Mouse (Mus musculus) large intestine, adult 2 months (tissue): ENCODE results near the gene Zfhx3. TPM values are rescaled to one million over a fixed set of nuclear protein-coding genes. Genes with fewer than 3 reads are reported as not detected.

Source experiments
- DNase-seq: peaks from one replicate; pipeline ENCODE4 v3.0.0-alpha.2; 2012; ENCODE audit warnings: low read depth, low spot score
- WGBS: fragments of 180-500 bp; shearing (Covaris S2); methylation state at CpG from one replicate; pipeline ENCODE4 v1.1.7; 2018; 5-methylcytosine and 5-hydroxymethylcytosine counted together
- polyA plus RNA-seq: library from polyadenylated mRNA; depleted of rRNA; stranded (reverse); fragments of >200 nt; gene quantifications from 2 replicates; pipeline ENCODE4 v1.2.3, GENCODE M21; 2012

The Zfhx3 gene
- polyA plus RNA-seq, 1 experiment = 0.95 TPM

DNA sequence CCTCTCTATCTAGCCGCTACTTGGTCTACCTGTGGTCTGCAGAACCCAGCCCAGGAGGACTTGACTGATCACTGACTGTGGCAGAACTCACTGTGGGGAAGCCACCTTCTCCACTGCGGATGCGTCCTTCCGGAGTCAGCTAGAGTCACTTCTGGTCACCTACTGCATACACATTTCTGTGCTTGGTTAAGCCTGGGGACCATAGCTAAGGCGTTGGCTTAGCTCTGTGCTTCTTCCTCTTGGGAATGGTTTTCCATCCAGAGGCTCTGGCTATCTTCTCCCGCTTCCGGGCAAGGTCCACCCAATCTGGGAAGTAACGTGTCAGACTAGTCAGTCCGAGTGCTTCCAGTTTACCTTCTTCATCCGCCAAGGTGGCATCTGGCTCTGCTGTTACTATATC, 56.4 kb downstream of the Zfhx3 start:
- WGBS = 76% methylated on average over 10 of the region's 10 CpGs
- no peak for DNase-seq

DNA sequence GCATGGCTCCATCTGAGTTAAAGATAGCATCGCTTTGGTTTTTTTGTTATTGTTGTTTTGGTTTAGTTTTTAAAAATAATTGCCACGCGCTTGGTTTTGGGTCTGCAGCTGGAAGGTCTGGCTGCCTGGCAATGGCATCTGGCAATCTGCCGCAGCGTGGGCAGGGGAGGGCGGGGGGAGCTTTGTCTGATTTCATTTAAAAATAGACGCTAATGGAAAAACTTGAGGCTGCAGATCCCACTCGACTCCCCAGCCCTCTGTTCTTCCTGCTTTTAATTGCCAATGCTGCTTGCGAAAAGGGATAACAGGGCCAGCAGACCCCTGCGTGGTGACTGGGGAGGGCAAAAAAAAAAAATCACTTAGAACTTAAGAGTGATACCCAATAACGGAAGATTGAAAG, 69.1 kb downstream of the Zfhx3 start:
- WGBS = 82% methylated on average over 11 of the region's 11 CpGs
- no peak for DNase-seq

DNA sequence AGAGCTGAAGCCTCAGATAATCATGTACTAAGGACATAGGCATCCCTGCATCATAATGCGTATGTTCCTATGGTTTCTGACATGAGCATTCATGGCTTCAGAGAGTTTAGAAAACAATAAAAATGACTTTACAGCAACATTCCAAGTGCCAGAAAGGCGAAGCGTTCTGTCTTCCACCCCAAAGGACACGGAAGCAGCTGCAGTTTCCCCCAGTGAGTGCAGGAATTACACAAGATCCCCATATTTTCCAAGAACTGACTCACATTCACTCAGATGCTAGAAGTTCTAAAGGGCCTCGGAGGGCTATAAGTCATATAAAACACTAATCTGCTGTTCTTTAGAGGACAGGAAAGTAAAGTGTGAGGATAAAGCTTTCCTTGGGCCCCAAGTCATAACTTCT, 75.3 kb downstream of the Zfhx3 start:
- no peak for DNase-seq
- 71% methylated on average over 5 of the region's 5 CpGs for WGBS

DNA sequence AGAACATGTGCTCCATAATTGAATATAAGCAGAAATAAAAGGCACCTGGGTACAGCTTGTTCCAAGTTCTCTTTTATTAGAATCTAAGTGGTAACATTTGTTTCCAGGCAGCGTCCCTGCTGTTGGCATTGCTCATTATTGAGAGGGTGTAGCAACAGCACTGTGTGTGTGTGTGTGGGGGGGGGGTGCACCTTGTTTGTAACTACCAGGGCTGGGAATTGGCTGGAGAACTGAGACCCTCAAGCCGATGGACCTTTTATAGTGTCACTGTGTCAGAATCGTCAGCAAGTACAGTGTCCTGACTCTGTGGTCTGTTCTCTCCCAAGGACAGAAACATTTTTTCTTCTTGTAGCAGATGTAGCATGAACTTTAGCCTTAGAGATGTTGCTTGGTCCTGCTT, 77.2 kb downstream of the Zfhx3 start:
- WGBS = 81% methylated on average over 3 of the region's 3 CpGs
- DNase-seq = no peak

DNA sequence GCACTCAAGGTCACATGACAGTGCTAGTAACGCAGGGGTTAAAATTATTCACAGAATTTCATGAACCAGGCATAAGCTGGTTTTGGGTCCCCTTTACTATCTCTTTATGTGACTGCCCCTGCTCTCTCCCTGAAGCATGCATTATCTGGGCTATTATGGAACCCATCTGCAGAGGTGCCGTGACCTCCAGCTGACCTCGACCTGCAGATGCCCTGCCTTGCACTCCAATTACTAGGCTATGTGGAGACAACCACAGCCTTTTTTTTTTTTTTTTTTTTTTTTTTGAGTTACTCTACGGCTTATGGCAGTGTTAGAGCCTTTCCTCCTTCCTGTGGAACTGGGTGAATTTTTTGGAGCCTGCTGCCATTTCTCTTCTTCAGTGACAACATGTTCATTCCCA, 80.0 kb downstream of the Zfhx3 start:
- WGBS = 60% methylated on average over 4 of the region's 4 CpGs
- no peak for DNase-seq

- WGBS = 72% methylated on average over 4 of the region's 4 CpGs
- no peak for DNase-seq
Measured at GRCm38 (mm10) chr8:108024331-108024730, 81.9 kb downstream of the Zfhx3 start.

GRCm38 (mm10) chr8:108025249-108025648, 82.8 kb downstream of the Zfhx3 start:
- WGBS = 90% methylated on average over 2 of the region's 2 CpGs
- DNase-seq = no peak

GRCm38 (mm10) chr8:108026557-108027440, 84.4 kb downstream of the Zfhx3 start:
- 72% methylated on average over 11 of the region's 11 CpGs for WGBS
- no peak for DNase-seq

DNA sequence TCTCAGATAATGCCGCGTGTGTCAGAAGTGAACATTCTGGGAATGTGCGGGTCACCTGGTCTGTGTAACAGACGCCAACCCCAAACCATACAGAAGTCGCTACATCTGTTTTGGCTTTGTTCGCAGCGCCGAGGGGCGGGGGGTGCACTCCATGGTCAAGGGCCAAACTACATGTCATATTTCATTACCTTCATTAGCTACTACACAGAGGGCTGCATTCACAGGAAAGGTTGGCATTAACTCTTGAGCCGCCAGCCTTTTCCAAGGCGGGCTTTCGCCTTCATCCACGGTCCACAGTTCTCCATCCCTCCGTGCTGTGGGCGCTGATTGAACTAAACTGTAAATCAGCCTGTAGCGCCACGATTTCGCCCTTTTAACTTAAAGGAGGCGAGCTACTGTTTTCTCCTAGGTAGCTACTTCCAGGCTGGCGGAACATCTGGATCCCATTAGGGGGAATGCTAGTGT, 85.1 kb downstream of the Zfhx3 start:
- WGBS = 45% methylated on average over 20 of the region's 20 CpGs
- no peak for DNase-seq

DNA sequence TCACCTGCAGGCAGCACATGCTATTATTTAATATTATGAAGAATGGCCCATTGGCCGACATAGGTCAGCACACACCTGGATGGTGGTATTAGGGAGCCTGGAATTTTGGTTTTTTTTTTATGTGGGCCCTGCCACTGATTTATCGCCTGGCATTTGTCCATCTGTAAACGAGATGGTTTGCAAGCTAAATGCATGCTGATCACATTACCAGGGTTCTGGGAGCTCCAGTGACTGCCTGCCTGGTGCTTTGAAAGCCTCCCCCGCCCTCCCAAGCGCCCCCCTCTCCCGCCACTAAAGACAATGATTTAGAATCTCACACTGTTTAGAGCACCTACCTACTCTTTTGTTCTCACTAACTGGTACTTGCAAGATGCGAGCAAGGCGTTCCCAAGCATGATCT, 86.0 kb downstream of the Zfhx3 start:
- no peak for DNase-seq
- 60% methylated on average over 8 of the region's 8 CpGs for WGBS

GRCm38 (mm10) chr8:108031159-108031558, 88.7 kb downstream of the Zfhx3 start:
- DNase-seq = no peak
- 76% methylated on average over 3 of the region's 3 CpGs for WGBS

DNA sequence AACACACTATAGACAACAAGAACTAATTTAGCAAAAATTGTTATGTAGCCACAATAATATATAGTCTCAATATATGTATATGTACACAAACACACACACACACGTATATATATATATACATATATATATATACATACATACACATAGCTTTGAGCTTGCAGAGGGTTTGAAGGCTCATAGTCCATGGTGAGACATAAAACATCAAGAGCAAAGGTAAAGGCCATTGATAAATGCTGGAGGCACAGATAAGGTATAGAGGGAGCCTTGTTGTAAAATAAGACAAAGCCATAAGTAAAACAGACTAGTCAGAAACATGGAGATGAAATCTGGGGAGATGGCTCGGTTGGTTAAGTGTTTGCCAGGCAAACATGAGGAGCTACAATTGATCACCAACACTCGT, 91.6 kb downstream of the Zfhx3 start:
- 47% methylated on average over 3 of the region's 3 CpGs for WGBS
- DNase-seq = no peak

DNA sequence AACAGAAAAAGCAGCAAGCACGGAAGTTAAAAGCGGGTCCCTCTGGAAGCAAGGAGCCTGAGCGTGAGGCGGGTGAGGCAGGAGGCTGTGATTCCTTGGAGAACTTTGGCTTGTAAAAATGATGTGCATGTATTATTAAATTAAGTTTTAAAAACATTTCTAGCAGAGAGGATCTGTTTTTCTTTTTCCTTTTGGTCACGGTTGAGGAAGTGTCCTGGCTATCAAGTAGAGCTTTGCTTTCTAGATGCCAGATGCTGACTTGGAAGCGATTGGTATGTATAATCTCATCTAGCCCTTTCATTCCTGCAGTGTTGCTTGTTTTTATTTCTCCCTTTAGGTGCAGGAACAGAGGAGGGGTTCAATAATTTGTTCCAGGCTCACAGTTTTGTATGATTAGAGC, 92.3 kb downstream of the Zfhx3 start:
- WGBS = 84% methylated on average over 6 of the region's 6 CpGs
- DNase-seq = no peak

GRCm38 (mm10) chr8:108043618-108044017, 101.2 kb downstream of the Zfhx3 start:
- 67% methylated on average over 4 of the region's 4 CpGs for WGBS

DNA sequence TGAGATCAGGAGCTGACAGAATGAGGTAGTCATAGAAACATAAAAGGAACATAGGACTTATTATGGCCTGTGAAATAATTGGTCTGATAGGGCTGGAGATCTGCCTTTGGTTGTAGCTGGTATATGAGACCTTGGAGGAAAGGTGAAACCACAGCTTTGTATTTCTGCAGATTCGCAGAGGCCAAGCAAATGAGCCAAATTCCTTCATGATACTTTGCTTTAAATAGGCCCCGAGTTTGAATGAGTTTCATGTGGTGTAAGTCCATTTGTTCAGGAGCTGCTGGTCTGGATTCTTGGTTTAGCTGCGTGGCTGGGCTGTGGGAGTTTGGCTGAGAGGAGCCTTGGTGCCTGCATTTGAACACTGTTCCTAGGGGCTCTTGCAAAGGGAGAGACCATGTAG, 101.7 kb downstream of the Zfhx3 start:
- no peak for DNase-seq
- WGBS = 82% methylated on average over 3 of the region's 3 CpGs

More at GRCm38 (mm10) chr8:108043618-108044017, 101.2 kb downstream of the Zfhx3 start:
- DNase-seq = no peak

DNA sequence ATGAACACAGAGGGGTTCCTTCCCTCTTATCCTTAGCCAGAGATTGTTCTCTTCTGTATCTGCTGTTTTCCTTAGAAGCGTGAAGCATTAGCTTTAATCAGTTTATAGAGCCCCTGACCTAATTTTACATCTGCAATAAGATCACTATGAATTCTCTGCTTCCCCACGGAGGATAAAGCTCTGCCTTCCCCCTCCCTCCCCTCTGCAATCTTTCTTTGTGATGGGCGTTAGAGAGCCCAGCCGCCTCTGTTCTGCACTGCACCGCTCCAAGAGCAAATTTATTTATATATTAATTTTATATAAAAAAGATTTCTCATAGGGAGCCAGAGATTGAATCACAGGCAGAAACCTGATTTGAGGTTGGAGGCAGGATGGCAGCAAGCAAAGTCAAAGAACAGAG, 113.8 kb downstream of the Zfhx3 start:
- WGBS = 53% methylated on average over 5 of the region's 5 CpGs
- no peak for DNase-seq

GRCm38 (mm10) chr8:108061972-108062371, 119.5 kb downstream of the Zfhx3 start:
- WGBS = 78% methylated on average over 12 of the region's 12 CpGs
- DNase-seq = no peak

DNA sequence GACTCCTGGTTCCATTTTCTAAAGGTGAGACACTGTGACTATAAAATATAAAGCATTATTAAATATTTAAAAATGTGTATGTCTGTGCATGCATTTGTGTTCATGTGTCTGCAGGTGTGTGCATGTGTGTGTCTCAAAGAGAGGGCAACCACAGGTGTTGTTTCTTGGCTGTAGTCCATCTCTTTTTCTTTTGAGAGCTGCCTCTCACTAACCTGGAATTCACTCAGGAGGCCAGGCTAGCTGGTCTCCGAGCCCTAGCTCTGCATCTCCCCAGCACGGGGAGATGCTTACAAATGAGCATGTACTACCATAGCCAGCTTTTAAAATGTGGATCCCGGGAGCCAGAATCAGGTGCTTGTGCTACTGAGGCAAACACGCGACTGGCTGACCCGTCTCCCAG, 124.7 kb downstream of the Zfhx3 start:
- 83% methylated on average over 6 of the region's 6 CpGs for WGBS

GRCm38 (mm10) chr8:108068195-108068594, 125.8 kb downstream of the Zfhx3 start:
- DNase-seq = no peak
- 41% methylated on average over 8 of the region's 8 CpGs for WGBS

More for the DNA sequence above, 124.7 kb downstream of the Zfhx3 start:
- no peak for DNase-seq

GRCm38 (mm10) chr8:108070438-108070837, 128.0 kb downstream of the Zfhx3 start:
- WGBS = 66% methylated on average over 4 of the region's 4 CpGs
- no peak for DNase-seq

DNA sequence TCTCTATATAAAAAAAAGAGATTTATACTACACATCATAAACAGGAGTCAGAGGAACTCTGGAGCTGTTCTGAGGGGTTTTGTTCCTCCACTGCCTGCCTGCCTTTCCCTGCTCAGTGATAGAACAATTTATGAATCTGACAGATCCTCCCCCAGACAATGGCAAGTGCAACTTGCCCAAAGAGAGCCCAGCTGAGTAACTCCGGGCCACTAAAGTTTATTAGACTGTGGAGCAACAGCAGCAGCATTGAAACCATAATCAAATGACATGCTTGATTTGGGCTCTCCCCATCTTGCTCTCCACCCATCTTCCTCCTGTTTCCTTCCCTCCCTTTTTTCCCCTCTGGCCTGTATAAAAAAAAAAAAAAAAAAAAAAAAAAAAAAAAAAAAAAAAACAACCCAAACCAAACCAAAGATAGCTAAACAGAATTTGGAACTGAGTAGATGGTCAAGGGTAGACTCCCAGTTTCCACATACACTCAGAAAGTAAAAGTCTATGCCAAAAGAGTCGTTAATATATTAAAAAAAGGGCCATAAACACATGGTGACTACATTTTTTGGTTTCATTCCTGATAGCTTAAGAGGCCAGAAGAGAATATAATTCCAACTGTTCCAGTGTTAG, 129.8 kb downstream of the Zfhx3 start:
- no peak for DNase-seq
- 44% methylated on average over 2 of the region's 2 CpGs for WGBS
